Mouse (Mus musculus) heart, postnatal 25 days (tissue): Measurements from ENCODE around the gene Ddx49. TPM values are rescaled to one million over a fixed set of nuclear protein-coding genes. Genes with fewer than 3 reads are reported as not detected.

Experiments
- DNase-seq: peaks from one replicate; pipeline ENCODE4 v3.0.0; 2022; ENCODE audit warnings: low spot score
- intact Hi-C: fragments of 180-260 bp; cut with DNase I; formaldehyde crosslinking; loops from one replicate; pipeline ENCODE4 v1.15.1; 2025
- total RNA-seq, 2 experiments: library from RNA; stranded (reverse); gene quantifications; 2 replicates each; pipeline ENCODE4 v1.2.3; 2021

The Ddx49 gene
- total RNA-seq = 10 to 100 TPM; 24.7 to 33.8 TPM

GRCm38 (mm10) chr8:70302358-70302890 lies at the start of gene Ddx49, which contains the start of gene Cope:
Gene Ddx49, minus strand, starts transcription at chr8:70302489.
Gene Cope, plus strand, starts transcription at chr8:70302518.
- peak; percentile 87 for DNase-seq
- intact Hi-C loops = no loop called here

DNA sequence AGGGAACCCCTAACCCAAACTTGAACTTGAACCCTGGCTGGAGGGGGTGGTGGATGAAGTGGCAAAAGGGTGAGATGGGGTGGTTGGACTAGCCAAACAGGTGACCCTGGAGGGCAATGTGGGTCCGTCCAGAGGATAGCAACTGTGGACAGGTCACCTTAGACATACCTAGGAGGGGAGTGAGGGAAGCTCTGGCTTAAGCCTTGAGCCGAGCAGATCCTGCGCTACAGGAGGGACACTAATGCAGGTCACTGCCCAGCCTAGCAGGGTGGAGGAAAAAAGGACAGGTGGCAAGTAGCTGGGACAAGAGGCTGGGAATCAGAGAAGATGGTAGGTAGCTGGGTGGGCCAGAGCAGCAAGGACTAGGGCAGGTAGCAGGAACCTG lies 49.7 kb upstream of the Ddx49 start:
- no peak for DNase-seq
- intact Hi-C loops = no loop called here

- intact Hi-C loops = no loop called here
Observed at GRCm38 (mm10) chr8:70351035-70351999, 49.0 kb upstream of the Ddx49 start.

GRCm38 (mm10) chr8:70347860-70348420 lies 45.7 kb upstream of the Ddx49 start:
- no peak for DNase-seq
- intact Hi-C loops = no loop called here

More at GRCm38 (mm10) chr8:70351035-70351999, 49.0 kb upstream of the Ddx49 start:
- no peak for DNase-seq

GRCm38 (mm10) chr8:70347443-70347842 lies 45.2 kb upstream of the Ddx49 start:
- intact Hi-C loops = no loop called here
- DNase-seq = no peak

- DNase-seq = no peak
- intact Hi-C loops = no loop called here
Observed at GRCm38 (mm10) chr8:70344279-70344678, 42.0 kb upstream of the Ddx49 start.

GRCm38 (mm10) chr8:70343696-70344095 lies 41.4 kb upstream of the Ddx49 start:
- DNase-seq = no peak
- intact Hi-C loops = no loop called here

- intact Hi-C loops = no loop called here
- DNase-seq = no peak
Observed at GRCm38 (mm10) chr8:70343076-70343475, 40.8 kb upstream of the Ddx49 start.

- no peak for DNase-seq
- intact Hi-C loops = no loop called here
Observed at GRCm38 (mm10) chr8:70342007-70342406, 39.7 kb upstream of the Ddx49 start.

GRCm38 (mm10) chr8:70340659-70341058 lies 38.4 kb upstream of the Ddx49 start:
- intact Hi-C loops = no loop called here
- no peak for DNase-seq

DNA sequence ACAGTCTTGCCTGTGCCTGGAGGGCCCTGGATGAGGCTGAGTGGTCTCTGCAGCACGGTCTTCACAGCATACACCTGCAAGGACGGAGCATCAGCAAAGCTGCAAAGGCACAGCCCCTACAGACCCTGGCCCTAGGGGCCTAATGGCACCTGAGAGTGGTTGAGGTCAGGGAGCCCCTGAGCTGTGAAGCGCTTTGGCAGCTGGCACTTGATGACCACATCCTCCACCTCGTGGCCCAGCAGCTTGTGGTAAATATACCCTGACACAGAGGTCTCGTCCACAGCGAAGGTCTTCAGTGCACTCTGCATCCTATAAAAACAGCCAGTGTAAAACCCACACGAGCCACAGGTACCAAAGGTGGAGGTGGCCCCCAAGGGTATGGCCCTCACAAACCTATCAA lies 36.6 kb upstream of the Ddx49 start:
- intact Hi-C loops = no loop called here

DNA sequence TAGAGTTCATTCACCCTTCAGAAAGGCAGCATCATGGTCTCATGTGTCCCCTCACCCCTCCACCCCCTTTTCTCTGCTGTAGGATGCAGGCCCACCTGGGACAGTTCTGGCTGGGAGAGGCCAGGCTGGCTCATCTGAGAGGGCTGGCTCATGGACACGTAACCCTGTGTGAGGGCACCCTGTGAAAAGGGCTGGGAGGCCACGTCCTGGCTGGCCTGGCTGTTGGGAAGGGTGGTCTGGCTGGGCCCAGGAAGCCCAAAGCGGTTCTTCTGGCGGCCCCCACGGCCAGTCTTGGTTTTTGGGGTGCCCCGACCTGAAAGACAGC lies 30.6 kb upstream of the Ddx49 start:
- intact Hi-C loops = no loop called here
- DNase-seq = no peak

More for the DNA sequence above, 36.6 kb upstream of the Ddx49 start:
- no peak for DNase-seq

- intact Hi-C loops = no loop called here
- DNase-seq = no peak
Observed at GRCm38 (mm10) chr8:70332070-70332877, 30.0 kb upstream of the Ddx49 start.

DNA sequence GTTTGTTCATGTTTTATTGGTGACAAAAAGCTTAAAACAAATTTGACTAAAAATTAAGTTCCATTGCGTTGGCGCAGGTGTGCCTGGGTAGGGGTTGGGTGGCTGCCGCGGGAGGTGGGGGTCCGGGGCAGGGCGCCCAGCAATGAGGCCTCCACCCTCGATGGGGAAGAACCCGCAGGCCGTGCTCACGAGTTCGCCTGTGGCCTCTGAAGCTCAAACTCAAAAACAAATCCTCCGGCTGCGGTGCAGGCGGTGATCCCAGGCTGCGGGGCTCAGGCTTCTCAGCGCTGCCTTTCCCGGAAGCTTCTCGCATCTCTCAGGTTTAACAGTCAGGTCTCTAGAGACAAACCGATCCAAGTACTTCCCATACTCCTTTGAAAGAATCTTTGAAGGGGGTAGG lies 29.2 kb upstream of the Ddx49 start:
- DNase-seq = no peak
- intact Hi-C loops = no loop called here

- DNase-seq = no peak
- intact Hi-C loops = no loop called here
Observed at GRCm38 (mm10) chr8:70330741-70331364, 28.6 kb upstream of the Ddx49 start.

DNA sequence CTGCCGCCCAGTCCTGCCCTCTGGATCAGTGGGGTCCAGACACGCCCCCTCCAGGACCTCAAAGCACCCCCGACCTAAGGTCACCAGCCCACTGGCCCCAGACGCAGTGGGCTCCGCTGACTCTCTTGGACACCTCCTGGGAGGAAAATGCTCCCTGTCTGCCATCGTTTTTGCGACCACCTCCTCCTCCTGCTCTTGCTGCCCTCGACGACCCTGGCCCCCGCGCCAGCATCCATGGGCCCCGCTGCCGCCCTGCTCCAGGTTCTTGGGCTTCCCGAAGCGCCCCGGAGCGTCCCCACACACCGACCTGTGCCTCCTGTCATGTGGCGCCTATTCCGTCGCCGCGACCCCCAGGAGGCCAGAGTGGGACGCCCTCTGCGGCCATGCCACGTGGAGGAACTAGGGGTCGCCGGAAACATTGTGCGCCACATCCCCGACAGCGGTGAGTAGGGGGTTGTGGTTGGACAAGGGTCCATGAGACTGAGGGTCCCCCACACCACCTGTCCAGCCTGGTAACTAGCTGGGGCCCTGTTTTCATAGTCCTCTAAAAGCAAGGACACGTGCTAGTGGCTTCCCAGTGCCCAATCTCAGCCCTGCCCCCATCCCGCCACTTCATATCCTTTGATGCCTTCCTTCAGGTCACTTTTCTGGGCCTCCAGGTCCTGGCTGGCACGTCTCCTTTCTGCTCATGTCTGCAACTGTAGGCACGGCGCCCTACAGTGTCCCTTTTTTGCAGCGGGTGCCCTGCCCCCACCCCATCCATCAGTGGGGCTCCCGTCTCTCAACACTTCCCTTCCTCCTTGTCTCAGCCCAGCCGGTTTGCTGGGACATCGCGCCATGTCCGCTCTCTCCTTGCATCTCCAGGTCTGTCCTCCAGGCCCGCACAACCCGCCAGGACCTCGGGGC lies 27.8 kb upstream of the Ddx49 start:
- no peak for DNase-seq
- intact Hi-C loops = no loop called here

- DNase-seq = no peak
- intact Hi-C loops = no loop called here
Observed at GRCm38 (mm10) chr8:70329124-70329834, 27.0 kb upstream of the Ddx49 start, which contains the start of gene Gdf1. Gene Gdf1, plus strand, starts transcription at chr8:70329817.

- DNase-seq = no peak
- intact Hi-C loops = no loop called here
Observed at GRCm38 (mm10) chr8:70327512-70327911, 25.2 kb upstream of the Ddx49 start.
